Mouse (Mus musculus) neutrophil, adult 5-6 weeks (primary cell): Measurements from ENCODE around the gene Bora. TPM values are rescaled to one million over a fixed set of nuclear protein-coding genes. Genes with fewer than 3 reads are reported as not detected.

ENCODE experiments used
- ATAC-seq: fragments of 151-379, 151-347 bp; 2 replicates; pipeline ENCODE4 v1.8.0; 2017; ENCODE audit warnings: mild to moderate bottlenecking, moderate TSS enrichment; ENCODE audit not compliant: insufficient number of reproducible peaks, poor library complexity, low FRiP score, severe bottlenecking; ENCODE audit errors: extremely low read depth
- total RNA-seq: library from RNA; stranded (forward); fragments of 200-1000 nt; gene quantifications from 2 replicates; pipeline ENCODE4 v1.2.3, GENCODE M21; 2017

Gene Bora
- total RNA-seq, 1 experiment from 2014 or later = 13.6 TPM

- no peak for ATAC-seq
These were observed 13.1 kb downstream of the Bora start for GRCm38 (mm10) chr14:99058959-99059586.

GRCm38 (mm10) chr14:99060616-99061015, 14.6 kb downstream of the Bora start:
- no peak for ATAC-seq

- ATAC-seq = no peak
These were observed 17.1 kb downstream of the Bora start for GRCm38 (mm10) chr14:99063091-99063490.

DNA sequence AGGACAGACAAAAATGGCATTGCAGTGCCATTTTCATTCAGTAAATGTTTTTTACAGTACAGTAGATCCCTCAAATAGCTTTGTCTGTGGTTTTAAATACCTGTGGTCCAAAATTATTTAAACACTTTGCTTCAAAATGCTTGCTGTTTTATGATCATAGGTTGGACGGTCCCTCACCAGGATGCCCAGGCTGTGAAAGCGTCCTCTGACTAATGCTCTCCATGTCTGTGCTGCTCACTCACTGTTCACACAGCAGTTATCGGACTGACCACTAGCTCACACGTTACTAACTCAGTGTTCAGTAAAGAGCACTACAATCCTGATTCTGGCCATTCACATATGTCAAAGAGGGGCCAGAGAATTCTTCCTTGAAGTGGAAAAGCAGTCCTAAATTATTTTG, 25.1 kb downstream of the Bora start:
- ATAC-seq = no peak

GRCm38 (mm10) chr14:99088947-99089346, 42.9 kb downstream of the Bora start:
- no peak for ATAC-seq

DNA sequence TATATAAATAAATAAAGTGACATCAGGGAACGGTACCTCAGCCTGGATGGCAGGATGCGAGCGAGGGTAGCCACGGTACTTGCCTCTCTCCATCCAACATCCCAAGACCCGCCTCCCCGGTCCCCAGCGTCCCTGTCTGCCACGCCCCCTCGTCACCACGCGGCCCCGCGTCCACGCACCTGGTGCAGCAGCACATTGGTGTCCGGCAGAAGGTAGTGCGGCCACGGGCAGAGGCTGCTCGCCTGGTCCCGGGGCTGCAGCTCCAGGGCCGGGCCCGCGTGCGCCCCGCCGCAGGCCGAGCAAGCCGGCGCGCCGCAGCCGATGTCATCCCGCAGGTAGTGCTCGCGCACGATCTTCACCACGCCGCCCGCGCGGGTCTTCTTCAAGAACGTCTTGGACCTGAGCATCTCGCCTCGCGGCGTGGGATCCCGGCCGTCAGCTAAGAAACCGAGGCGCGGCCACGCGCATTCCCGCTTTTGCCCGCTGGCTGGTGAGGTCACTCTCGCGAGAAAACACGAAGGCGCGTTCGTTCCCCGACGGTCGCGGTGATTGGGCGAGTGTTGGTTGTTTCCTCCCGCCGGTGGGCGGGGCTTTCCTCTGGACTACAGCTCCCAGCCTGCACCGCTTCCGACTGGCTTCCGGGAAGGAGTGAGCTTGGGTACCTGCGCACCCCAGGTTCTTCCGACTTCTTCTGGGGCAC, 53.4 kb downstream of the Bora start, which contains the start of the genes Pibf1 and Dis3:
Pibf1 (plus strand) TSS at position 158 of the 700 bp plus-strand sequence.
Dis3 (minus strand) TSS at position 504 of the 700 bp plus-strand sequence.
- ATAC-seq = peak; percentile 99

DNA sequence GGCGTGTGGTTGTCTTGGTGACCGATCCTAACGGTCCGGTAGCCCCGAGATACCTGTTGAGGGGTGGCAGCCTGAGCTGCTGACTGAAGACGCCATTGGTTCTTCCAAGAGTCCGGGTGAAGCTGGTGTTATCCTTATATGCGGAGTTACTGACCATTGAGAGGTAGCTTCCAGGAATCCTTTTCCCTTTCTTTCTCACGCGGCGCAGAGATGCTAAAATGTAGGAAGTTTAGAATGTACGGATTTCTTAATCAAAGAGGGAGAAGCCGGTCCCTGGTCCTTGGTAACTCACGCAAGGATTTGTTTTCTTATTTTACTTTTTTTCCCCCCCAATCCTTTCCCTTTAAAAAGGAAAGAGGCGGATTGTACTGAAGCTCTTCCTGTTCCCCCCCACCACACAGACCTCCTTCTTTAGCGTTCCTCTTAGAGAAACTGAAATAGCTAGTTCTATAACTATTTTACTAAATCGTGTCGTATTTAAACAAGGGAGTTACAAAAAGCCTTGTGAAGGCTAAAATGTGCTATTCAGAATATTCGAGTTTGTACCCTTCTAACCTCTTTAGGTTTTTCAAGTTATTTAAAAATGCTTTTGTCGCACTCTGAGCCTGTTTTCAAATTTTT, 54.1 kb downstream of the Bora start:
- ATAC-seq = no peak

GRCm38 (mm10) chr14:99103050-99103449, 57.0 kb downstream of the Bora start:
- ATAC-seq = no peak

DNA sequence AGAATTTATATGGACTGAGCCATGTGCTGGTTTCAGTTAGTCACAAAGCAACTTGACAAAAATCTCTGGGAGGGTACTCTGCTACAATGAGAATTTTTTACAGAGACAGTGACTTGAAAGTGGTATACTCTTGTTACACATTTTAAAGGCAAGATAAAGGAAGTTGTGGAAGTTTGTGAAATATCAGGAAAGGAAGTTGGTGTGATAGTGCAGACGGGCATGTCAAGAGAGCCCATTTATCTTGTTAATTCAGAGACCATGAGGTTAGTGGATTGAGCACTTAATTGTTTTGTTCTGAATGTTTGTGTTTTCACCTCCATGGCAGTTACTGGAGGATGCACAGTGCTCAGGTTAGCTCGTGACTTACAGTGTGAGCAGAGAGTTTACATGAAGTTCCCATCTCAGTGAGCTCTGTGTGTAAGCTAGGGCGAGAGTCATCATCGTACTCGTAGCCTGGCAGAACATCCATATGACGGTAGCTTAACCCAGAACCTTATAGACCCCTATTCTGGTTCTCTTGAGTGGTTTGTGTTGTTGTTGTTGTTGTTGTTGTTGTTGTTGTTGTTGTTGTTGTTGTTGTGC, 58.6 kb downstream of the Bora start:
- ATAC-seq = no peak

- ATAC-seq = no peak
These were observed 60.6 kb downstream of the Bora start for GRCm38 (mm10) chr14:99106671-99107070.

GRCm38 (mm10) chr14:99107631-99108187, 61.7 kb downstream of the Bora start:
- ATAC-seq = no peak

- no peak for ATAC-seq
These were observed 62.7 kb downstream of the Bora start for GRCm38 (mm10) chr14:99108762-99109161.

GRCm38 (mm10) chr14:99117576-99117975, 71.6 kb downstream of the Bora start:
- no peak for ATAC-seq

- ATAC-seq = no peak
These were observed 75.7 kb downstream of the Bora start for GRCm38 (mm10) chr14:99121584-99122339.

GRCm38 (mm10) chr14:99124076-99124475, 78.1 kb downstream of the Bora start:
- no peak for ATAC-seq
